Mouse (Mus musculus): ENCODE data around the gene Txn1. TPM values are rescaled to one million over a fixed set of nuclear protein-coding genes. Genes with fewer than 3 reads are reported as not detected.

The Txn1 gene
- polyA plus RNA-seq, 1 experiment from 2014 or later, result 575 TPM

DNA sequence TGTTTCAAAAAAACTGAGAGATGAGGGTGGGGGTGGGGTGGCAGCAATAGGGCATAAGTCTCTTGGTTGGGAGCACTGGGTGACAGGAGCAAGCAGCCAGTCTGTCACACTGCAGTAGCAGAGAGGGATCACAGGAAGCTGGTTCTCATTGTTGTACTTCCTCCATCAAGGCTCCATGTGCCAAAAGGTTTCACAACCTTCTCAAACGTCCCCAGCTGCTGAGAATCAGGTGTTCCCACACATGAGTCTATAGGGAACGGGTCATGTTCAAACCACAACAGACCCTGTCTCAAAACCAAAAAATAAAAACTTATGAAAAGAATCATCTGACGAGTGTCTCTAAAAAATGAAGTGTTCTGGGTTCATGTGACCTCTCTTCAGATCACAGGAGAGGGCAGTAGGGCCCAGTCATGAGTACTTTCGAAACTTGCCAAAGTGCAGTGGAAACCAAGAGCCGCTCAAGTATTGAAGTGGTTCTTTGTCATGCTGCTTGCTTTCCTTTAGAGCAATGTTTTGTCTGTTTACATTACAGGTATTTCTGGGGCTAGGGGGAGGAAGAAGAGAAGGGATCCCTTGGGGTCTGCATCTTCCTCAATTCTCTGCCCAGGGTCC is 25.5 kb downstream of the Txn1 start:
- no peaks in the 10 kb centered on the region for H3K27me3 ChIP-seq (replicated peaks; ENCODE audit: control insufficient read depth, insufficient read depth, low read length)
- H3K9me3 ChIP-seq (ENCODE audit: control insufficient read depth, low read length), result no peaks in the 10 kb centered on the region; the same call in 1 of the 2 replicates
- no peak overlapping the region for H3K27ac ChIP-seq (ENCODE audit: low read depth)
- H3K9ac ChIP-seq (ENCODE audit: low read length), result no peak overlapping the region
- no peaks in the 10 kb centered on the region for H3K4me1 ChIP-seq (replicated peaks; ENCODE audit: control insufficient read depth, insufficient read depth, low read length)
- 67% methylated on average over 5 of the region's 5 CpGs for WGBS
- DNase-seq (ENCODE audit: low spot score), result no peak
- no peaks in the 10 kb centered on the region for H3K36me3 ChIP-seq (ENCODE audit: control insufficient read depth, insufficient read depth, low read length)
- ATAC-seq (replicated peaks; ENCODE audit: low FRiP score, low TSS enrichment, low read depth), result no peak
- H3K4me3 ChIP-seq (ENCODE audit: low read depth, low read length), result no peak overlapping the region
- no peak overlapping the region for H3K4me2 ChIP-seq (ENCODE audit: low read length)

DNA sequence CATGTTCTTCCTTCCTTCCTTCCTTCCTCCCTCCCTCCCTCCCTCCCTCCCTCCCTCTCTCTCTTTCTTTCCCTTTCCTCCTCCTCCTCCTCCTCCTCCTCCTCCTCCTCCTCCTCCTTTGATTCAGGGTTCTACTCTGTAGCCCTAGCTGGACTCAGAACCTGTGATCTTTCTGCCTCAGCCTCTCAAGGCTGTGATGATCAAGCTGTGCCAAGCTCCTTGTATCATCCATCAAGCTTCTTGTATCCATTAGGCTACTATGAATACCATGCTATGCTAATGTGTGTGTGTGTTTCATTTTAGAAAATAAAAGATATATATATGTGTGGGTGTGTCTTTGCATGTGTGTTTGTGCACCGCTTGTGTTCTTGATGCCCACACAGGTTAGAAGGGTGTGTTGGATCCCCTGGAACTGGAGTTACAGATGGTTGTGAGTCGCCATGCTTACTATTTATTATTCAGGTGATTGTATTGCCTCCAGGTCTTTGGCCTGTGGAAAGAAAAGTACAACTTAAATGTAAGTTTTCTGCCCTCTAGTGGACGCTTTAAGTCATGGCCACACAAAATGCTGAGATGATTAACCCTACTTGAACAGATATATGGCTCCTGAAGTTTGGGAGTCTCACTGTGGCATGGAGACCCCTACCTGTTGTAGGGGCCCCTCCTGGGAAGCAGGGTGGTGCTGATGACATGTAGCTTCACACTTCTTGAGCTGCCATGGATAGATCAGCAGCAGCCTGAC is 28.6 kb downstream of the Txn1 start:
- no peak overlapping the region for H3K4me2 ChIP-seq (ENCODE audit: low read length)
- DNase-seq (ENCODE audit: low spot score) (no peak), ATAC-seq (replicated peaks; ENCODE audit: low FRiP score, low TSS enrichment, low read depth) (0 out of 2 replicates have a peak, but pooled peaks have one; percentile 36)
- no peaks in the 10 kb centered on the region for H3K4me1 ChIP-seq (replicated peaks; ENCODE audit: control insufficient read depth, insufficient read depth, low read length)
- no peak overlapping the region for H3K27ac ChIP-seq (ENCODE audit: low read depth)
- no peaks in the 10 kb centered on the region for H3K27me3 ChIP-seq (replicated peaks; ENCODE audit: control insufficient read depth, insufficient read depth, low read length)
- 26% methylated on average over 3 of the region's 3 CpGs for WGBS
- no peaks in the 10 kb centered on the region for H3K36me3 ChIP-seq (ENCODE audit: control insufficient read depth, insufficient read depth, low read length)
- no peak overlapping the region for H3K4me3 ChIP-seq (ENCODE audit: low read depth, low read length)
- H3K9me3 ChIP-seq (ENCODE audit: control insufficient read depth, low read length), result no peaks in the 10 kb centered on the region; the same call in 1 of the 2 replicates
- no peak overlapping the region for H3K9ac ChIP-seq (ENCODE audit: low read length)

GRCm38 (mm10) chr4:57924556-57925071 is 31.6 kb downstream of the Txn1 start:
- 76% methylated on average over 6 of the region's 6 CpGs for WGBS
- Histone ChIP-seq H3K4me3 (ENCODE audit: low read depth, low read length) (no peak overlapping the region), H3K4me2 (ENCODE audit: low read length) (no peak overlapping the region), H3K27ac (ENCODE audit: low read depth) (no peak overlapping the region), H3K9ac (ENCODE audit: low read length) (no peak overlapping the region), H3K4me1 (replicated peaks; ENCODE audit: control insufficient read depth, insufficient read depth, low read length) (peaks cover 7% of the 10 kb centered on the region; the same call in 1 of the 2 replicates), H3K27me3 (replicated peaks; ENCODE audit: control insufficient read depth, insufficient read depth, low read length) (no peaks in the 10 kb centered on the region), H3K36me3 (ENCODE audit: control insufficient read depth, insufficient read depth, low read length) (no peaks in the 10 kb centered on the region), H3K9me3 (ENCODE audit: control insufficient read depth, low read length) (no peaks in the 10 kb centered on the region)
- DNase-seq (ENCODE audit: low spot score), result no peak
- no peak for ATAC-seq (replicated peaks; ENCODE audit: low FRiP score, low TSS enrichment, low read depth)

DNA sequence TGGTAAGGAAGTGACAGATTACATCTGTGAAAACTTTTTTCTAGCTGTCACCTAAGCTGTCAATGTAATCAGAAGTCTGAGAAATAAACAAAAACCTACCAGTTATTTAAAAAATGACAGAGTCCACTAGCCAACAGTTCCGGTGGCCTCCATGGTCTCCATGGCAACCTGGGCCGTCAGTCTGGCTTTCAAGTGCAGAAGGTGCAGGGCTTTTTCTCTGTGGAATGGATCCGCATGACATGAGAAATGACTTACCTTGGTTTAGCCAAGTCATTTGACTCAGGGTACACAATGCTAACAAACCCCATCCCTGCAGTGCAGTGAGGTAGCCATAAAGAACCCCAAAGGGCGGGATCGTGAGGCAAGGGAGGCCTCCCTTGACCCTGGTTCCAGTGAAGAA is 34.0 kb downstream of the Txn1 start:
- Histone ChIP-seq H3K4me3 (ENCODE audit: low read depth, low read length) (no peak overlapping the region), H3K9me3 (ENCODE audit: control insufficient read depth, low read length) (no peaks in the 10 kb centered on the region), H3K9ac (ENCODE audit: low read length) (no peak overlapping the region), H3K4me2 (ENCODE audit: low read length) (no peak overlapping the region), H3K27me3 (replicated peaks; ENCODE audit: control insufficient read depth, insufficient read depth, low read length) (no peaks in the 10 kb centered on the region), H3K36me3 (ENCODE audit: control insufficient read depth, insufficient read depth, low read length) (no peaks in the 10 kb centered on the region), H3K27ac (ENCODE audit: low read depth) (no peak overlapping the region), H3K4me1 (replicated peaks; ENCODE audit: control insufficient read depth, insufficient read depth, low read length) (peaks cover 9% of the 10 kb centered on the region; the same call in 1 of the 2 replicates)
- WGBS, result 24% methylated on average over 5 of the region's 5 CpGs
- no peak for ATAC-seq (replicated peaks; ENCODE audit: low FRiP score, low TSS enrichment, low read depth)
- DNase-seq (ENCODE audit: low spot score), result no peak

- no peak for ATAC-seq (replicated peaks; ENCODE audit: low FRiP score, low TSS enrichment, low read depth)
- no peaks in the 10 kb centered on the region for H3K27me3 ChIP-seq (replicated peaks; ENCODE audit: control insufficient read depth, insufficient read depth, low read length)
Observed at GRCm38 (mm10) chr4:57920522-57920921, 35.7 kb downstream of the Txn1 start.

DNA sequence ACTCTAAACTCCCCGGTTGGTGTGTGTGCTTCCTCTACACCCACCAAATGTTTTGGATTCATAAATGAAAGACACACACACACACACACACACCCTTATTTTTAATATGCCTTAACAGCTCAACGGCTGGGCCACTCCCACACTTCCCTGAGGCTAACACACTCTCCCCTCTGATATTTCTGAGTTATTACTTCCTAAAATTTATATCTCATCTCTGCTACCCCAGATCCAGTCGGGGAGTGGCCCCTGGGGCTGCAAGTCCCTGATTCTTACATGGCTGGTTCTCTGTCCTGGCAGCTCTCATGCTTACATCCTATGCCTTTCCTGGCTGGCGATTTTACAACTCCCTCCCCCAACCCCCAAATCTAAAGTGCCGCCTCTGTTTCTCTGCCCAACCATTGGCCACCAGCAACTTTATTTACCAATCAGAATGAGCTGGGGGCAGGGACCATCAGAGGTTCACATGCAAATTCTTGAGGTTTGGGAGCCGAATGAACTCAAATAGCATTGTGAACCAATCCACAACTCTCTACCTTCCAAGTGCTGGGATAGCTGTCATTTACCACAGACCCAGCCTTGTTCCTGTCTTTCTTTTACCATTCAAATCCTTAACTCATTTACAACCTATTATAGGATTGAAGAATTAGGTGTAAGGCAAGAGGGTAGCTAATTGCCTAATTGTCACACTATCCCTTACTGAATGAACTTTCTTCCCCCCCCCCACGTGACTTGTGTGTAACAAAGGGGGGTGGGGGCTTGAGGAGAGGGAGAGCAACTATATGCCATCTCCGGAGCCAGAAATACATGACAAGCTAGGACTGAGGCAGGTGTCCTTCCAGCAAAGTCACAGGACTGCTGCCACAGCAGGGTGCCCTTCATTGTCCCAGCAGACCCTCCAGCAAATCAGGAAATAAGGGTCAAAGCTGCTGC is 36.5 kb downstream of the Txn1 start:
- no peak for ATAC-seq (replicated peaks; ENCODE audit: low FRiP score, low TSS enrichment, low read depth)
- Histone ChIP-seq H3K4me1 (replicated peaks; ENCODE audit: control insufficient read depth, insufficient read depth, low read length) (peaks cover 17% of the 10 kb centered on the region; the same call in 1 of the 2 replicates), H3K9ac (ENCODE audit: low read length) (no peak overlapping the region), H3K27ac (ENCODE audit: low read depth) (no peak overlapping the region), H3K9me3 (ENCODE audit: control insufficient read depth, low read length) (no peaks in the 10 kb centered on the region), H3K4me3 (ENCODE audit: low read depth, low read length) (no peak overlapping the region), H3K27me3 (replicated peaks; ENCODE audit: control insufficient read depth, insufficient read depth, low read length) (no peaks in the 10 kb centered on the region), H3K36me3 (ENCODE audit: control insufficient read depth, insufficient read depth, low read length) (no peaks in the 10 kb centered on the region), H3K4me2 (ENCODE audit: low read length) (no peak overlapping the region)
- 24% methylated on average over 8 of the region's 8 CpGs for WGBS
- DNase-seq (ENCODE audit: low spot score), result no peak

More at GRCm38 (mm10) chr4:57920522-57920921, 35.7 kb downstream of the Txn1 start:
- 96% methylated on average over 1 of the region's 1 CpGs for WGBS
- Histone ChIP-seq H3K9ac (ENCODE audit: low read length) (no peak overlapping the region), H3K4me3 (ENCODE audit: low read depth, low read length) (no peak overlapping the region), H3K9me3 (ENCODE audit: control insufficient read depth, low read length) (no peaks in the 10 kb centered on the region), H3K4me2 (ENCODE audit: low read length) (no peak overlapping the region), H3K27ac (ENCODE audit: low read depth) (no peak overlapping the region), H3K4me1 (replicated peaks; ENCODE audit: control insufficient read depth, insufficient read depth, low read length) (peaks cover 10% of the 10 kb centered on the region; the same call in 1 of the 2 replicates), H3K36me3 (ENCODE audit: control insufficient read depth, insufficient read depth, low read length) (no peaks in the 10 kb centered on the region)
- DNase-seq (ENCODE audit: low spot score), result no peak

- DNase-seq (ENCODE audit: low spot score) (no peak), ATAC-seq (replicated peaks; ENCODE audit: low FRiP score, low TSS enrichment, low read depth) (peak; percentile 32; the same call in 1 of the 2 replicates)
- H3K27ac ChIP-seq (ENCODE audit: low read depth), result peak overlapping the region; percentile 24; the same call in 1 of the 2 replicates
- no peak overlapping the region for H3K9ac ChIP-seq (ENCODE audit: low read length)
- H3K4me2 ChIP-seq (ENCODE audit: low read length), result peak overlapping the region; percentile 40
- no peaks in the 10 kb centered on the region for H3K36me3 ChIP-seq (ENCODE audit: control insufficient read depth, insufficient read depth, low read length)
- H3K27me3 ChIP-seq (replicated peaks; ENCODE audit: control insufficient read depth, insufficient read depth, low read length), result no peaks in the 10 kb centered on the region
- no peaks in the 10 kb centered on the region for H3K9me3 ChIP-seq (ENCODE audit: control insufficient read depth, low read length)
- no peak overlapping the region for H3K4me3 ChIP-seq (ENCODE audit: low read depth, low read length)
- WGBS, result 50% methylated on average over 4 of the region's 4 CpGs
- H3K4me1 ChIP-seq (replicated peaks; ENCODE audit: control insufficient read depth, insufficient read depth, low read length), result peaks cover 12% of the 10 kb centered on the region; the same call in 1 of the 2 replicates
Observed at GRCm38 (mm10) chr4:57916711-57917110, 39.5 kb downstream of the Txn1 start.

DNA sequence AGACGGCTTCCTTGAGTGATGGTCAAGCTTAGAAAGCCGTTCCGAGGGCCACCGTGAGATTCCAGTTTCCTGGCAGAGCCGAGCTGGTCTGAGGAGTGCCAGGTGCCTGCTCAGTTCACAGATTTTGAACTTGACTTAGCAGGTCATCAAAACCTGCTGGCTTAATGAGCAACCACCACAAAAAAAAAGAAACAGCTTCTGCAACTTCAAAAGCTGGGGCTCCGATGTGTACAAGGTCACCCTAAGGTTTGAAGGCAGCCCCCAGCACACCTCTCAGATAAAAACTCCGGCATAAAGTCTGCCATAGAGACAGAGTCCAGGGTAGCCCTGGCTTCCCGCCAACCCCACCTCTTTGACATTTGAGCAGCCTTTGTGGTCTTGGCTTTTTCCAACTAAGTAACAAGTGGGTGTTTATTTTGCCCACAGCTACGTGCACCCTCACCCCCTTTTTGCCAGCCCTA is 40.0 kb downstream of the Txn1 start, which contains the start of gene D630039A03Rik:
Gene D630039A03Rik, minus strand, starts transcription at position 97 of the 461 bp plus-strand sequence.
- Histone ChIP-seq H3K9ac (ENCODE audit: low read length) (peak within 1 kb of the TSS; percentile 13; the same call in 1 of the 2 replicates), H3K36me3 (ENCODE audit: control insufficient read depth, insufficient read depth, low read length) (no peaks in the 10 kb centered on the region), H3K4me1 (replicated peaks; ENCODE audit: control insufficient read depth, insufficient read depth, low read length) (peaks cover 12% of the 10 kb centered on the region; the same call in 1 of the 2 replicates), H3K27ac (ENCODE audit: low read depth) (peak within 1 kb of the TSS; percentile 24; the same call in 1 of the 2 replicates), H3K27me3 (replicated peaks; ENCODE audit: control insufficient read depth, insufficient read depth, low read length) (no peaks in the 10 kb centered on the region), H3K4me2 (ENCODE audit: low read length) (peak within 1 kb of the TSS; percentile 40), H3K4me3 (ENCODE audit: low read depth, low read length) (peak within 1 kb of the TSS; percentile 32), H3K9me3 (ENCODE audit: control insufficient read depth, low read length) (no peaks in the 10 kb centered on the region)
- peak; percentile 71 for ATAC-seq (replicated peaks; ENCODE audit: low FRiP score, low TSS enrichment, low read depth)
- 9% methylated on average over 9 of the region's 9 CpGs for WGBS
- DNase-seq (ENCODE audit: low spot score), result no peak

All from intestine, embryonic 14.5 days (tissue).